Mouse (Mus musculus) spleen, postnatal 10 days (tissue): ENCODE results near the gene Gimap8.
"Not testable (repeated sequence)": the region's sequence is repeated elsewhere in the genome, so short reads cannot be mapped to it uniquely, and the experiment has no call there.

Experiments used
- DNase-seq, 2 experiments: peaks; one replicate each; pipeline ENCODE4 v3.0.0; 2021 to 2022; ENCODE audit warnings: low spot score in 2 of 2

The Gimap8 gene

DNA sequence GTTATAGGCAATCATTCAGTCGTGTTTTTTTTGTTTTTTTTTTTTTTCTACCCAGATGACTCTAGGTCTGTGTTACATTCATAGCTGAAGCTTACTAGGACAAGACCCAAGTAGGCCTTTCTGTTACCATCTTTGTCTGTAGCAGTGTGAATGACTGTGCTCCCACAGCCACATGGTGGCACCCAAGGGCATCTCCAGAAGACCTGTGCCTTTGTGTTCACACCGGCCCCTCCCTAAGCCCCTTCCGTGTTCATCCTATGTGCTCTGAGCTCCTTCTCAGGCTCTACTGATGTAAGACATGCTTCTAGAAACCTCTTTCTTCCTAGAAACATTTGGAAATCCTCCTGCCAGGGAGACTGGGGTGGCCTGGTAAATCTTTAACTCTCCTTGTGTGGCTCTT lies at the start of gene Gimap8:
TSS of gene Gimap8 (plus strand) at position 240 of the 400 bp plus-strand sequence.
- peak in 1 of 2 experiments; percentile 83 for DNase-seq

- no peak for DNase-seq
Observed at GRCm38 (mm10) chr6:48600594-48600993, 46.4 kb upstream of the Gimap8 start.

DNA sequence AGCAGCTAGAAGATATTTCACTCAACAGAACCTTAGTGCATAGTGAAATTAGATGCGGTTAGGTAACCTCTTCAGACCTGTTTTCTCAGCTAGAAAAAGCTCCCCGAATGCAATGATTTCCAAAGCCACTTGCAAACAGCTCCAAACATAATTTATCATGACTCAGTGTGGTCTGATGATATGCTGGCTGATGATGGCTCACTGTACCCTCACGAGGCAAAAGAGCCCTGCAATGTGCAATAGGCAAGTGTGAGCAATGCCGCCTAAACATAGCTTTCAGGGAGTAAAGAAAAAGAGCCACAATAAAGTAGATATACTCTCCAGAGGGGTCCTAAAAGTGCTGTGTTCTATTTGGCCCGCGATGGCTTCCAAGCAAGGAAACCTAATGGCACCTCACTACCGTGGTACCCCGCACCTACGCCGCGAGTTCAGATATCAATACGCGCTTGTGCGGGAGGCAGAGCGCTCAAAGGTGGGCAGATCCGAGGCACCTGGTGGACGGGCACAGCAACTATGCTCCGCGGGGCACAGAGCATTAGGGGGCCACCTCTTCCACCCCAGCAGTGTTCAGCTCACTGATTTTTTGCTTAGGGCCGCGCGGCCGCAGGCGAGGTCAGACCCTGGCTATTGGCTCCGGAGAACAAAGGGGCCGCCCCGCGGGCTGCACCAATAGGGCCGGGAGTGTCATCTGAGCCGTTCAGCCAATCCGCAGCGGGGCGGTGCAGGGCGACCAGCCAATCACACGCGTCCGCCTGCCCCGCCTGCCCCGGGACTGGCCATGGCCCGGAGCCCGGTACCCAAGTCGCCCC lies 45.6 kb upstream of the Gimap8 start, which contains the start of gene Zfp775:
TSS of gene Zfp775 (plus strand) at position 793 of the 809 bp plus-strand sequence.
- DNase-seq, result peak; percentile 81 to 92

- DNase-seq, result no peak
Observed at GRCm38 (mm10) chr6:48602080-48602741, 44.8 kb upstream of the Gimap8 start.

DNA sequence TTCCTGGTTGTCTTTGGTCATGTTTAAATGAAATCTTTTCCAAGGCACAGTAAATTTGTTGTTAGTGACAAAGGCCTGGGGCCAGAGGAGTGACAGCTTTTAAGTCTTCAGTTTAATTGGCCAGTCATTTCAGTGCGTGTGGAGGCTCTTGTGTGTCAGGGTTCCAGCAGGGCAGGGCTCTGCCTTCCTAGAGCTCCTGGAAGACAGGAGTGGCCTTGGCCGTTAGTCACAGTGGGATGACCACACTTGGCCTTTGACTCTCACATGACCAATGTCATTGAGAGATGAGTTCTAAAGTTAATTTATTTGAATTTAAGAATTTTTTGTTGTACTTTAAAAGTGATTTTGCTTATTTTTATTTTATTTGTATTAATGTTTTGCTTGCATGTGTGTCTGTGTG lies 38.9 kb upstream of the Gimap8 start:
- no peak for DNase-seq

- no peak for DNase-seq
Observed at GRCm38 (mm10) chr6:48609512-48609911, 37.5 kb upstream of the Gimap8 start.

DNA sequence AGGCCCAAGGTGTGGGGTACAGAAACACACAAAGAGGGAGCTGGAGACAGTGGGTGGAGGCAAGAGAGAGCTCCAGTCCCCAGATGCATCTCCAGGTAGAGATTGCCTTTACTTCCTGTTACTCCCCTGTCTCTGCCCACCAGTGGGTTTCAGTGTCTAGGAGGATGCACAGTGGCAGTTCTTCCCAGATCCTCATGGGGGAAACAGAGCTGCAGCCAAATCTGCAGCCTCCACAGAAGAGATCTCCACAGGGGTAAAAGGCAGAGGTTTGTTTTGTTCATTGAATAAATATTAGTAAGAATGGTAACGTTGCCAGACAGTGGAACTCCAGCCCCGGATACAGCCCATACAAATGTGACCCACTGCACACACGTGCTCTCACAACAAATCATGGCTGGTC lies 36.4 kb upstream of the Gimap8 start:
- DNase-seq, result no peak

DNA sequence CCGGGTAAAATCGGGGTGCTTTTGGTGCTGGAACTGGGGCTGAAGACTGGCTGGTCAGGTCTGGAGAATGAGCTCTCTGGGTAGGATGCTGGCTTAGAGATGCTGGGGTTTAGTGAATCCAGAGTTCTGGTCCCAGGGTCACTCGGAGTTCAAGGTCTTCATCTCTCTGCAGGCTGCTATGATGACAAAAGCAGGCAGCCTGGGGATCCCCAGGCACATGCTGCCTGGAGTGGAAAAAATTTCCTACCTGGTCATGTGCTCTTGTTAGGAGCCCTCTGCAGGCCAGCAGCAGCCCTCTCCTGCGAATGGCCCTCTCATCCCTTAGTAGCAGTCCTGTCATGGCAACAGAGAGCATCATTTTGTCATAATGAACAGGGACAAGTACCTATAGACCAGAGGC lies 33.6 kb upstream of the Gimap8 start:
- no peak for DNase-seq

GRCm38 (mm10) chr6:48614756-48615155 lies 32.3 kb upstream of the Gimap8 start:
- no peak for DNase-seq

DNA sequence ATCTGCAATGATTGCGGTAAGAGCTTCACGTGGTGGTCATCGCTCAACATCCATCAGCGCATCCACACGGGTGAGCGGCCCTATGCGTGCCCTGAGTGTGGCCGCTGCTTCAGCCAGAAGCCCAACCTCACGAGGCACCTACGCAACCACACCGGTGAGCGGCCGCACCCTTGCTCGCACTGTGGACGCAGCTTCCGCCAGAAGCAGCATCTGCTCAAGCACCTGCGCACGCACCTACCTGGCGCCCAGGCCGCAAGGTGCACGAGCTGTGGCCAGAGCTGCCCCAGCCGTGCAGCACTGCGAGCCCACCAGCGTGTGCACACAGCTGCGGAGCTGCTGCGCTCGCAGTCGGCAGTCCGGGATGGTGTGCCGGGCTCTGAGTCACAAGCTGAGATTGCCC lies 27.0 kb upstream of the Gimap8 start:
- no peak for DNase-seq

DNA sequence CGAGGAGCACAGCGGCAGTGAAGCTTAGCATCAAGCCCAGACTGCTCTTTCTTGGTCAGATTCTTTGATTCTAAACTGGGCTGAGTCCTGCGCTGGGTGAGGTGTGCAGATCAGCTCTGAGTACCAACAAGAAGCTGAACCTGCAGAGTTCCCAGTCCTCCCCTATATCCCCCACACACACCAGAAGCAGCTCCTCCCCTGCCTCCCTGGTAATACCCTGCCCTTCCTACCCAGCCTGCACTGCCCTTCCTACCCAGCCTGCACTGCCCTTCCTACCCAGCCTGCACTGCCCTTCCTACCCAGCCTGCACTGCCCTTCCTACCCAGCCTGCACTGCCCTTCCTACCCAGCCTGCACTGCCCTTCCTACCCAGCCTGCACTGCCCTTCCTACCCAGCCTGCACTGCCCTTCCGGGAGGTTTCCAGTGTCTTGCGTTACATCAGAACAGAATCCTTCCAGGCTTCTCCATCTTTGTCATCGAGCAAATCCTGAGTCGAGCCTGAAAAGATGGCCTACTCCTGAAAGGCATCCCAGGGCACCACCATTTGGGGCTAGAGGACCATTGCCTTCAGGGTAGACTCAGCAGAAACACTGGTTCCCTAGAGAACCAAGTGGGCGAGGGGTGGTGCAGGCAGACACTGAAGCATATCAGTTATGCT lies 24.7 kb upstream of the Gimap8 start:
- DNase-seq, result not testable (repeated sequence)

- DNase-seq, result no peak
Observed at GRCm38 (mm10) chr6:48623460-48623859, 23.6 kb upstream of the Gimap8 start.

DNA sequence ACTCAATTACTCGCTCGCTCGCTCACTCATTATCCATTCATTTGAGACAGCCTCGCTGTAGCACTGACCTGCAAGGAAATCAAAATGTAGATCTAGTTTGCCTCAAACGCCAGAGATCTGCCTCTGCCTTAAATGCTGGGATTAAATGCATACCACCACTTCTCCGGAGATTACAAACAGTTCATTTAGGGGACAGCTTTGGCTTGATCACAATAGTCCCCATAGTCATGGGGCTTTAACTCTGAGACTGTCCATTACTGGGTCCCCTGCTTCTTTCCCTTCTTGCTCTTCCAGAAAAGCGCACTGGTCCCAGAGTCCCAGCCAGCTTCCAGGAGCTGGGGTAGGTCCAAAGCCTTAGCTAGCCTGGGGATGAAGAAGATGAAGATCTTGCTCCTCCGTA lies 20.6 kb upstream of the Gimap8 start, which contains the start of gene AI854703:
TSS of gene AI854703 (plus strand) at position 301 of the 400 bp plus-strand sequence.
- no peak for DNase-seq

DNA sequence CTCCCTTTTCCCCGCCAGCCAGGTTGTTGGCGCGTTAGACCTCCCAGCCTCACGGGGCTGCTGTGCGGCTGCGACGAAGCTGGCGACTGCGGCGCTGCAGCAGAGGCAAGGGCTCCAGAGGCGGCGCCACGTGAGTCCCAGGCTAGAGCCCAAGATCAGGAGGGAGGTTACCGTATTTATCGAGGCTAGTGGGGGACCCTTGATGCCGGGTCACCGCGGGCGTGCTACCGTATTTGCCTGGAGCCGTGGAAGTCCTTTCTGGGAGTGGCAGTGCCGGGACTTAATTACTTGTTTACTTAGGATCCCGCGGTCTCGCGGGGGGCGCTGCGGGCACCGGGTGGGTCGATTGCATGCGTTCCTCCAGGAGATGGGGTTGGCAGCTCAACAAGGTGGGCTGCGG lies 20.1 kb upstream of the Gimap8 start:
- peak in 1 of 2 experiments; percentile 31 for DNase-seq

DNA sequence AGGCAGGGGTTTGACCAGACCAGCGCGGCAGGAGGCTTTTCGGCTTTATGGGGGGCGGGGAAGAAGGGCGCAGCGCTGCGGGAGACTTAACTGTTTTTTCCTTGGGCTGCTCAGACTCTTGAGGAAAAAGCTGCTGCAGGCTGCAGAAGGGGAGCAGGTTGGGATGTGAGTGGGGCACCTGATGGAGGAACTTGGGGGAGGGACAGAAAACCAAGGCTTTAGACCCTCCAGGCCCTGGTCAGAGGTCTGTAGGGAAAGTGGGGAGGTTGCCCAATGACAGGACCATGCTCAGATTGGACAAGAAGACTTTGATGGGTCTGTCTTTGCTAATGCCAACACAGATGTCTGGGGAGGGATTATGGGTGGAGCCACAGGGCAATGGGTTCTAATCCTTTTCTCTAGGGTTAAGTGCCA lies 19.5 kb upstream of the Gimap8 start:
- no peak for DNase-seq

DNA sequence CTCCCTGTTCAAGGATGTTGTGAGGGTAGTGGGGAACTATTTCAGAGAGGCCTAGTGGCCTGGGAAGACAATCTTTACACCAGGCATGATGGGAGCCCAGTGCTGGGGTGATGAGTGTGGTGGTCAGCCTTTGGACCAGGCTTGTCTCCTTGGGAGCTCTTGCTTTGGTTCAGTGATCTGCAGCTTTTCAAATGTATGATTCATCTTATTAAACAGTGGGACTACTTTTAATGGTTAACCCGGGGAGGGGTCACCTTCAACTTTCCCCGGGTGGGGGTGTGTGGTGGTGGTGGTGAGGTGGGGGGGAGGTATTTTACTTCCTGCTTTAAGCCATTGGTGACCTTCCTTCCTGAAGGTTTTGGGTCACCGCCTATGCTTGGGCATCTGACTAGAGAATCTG lies 18.7 kb upstream of the Gimap8 start:
- no peak for DNase-seq

DNA sequence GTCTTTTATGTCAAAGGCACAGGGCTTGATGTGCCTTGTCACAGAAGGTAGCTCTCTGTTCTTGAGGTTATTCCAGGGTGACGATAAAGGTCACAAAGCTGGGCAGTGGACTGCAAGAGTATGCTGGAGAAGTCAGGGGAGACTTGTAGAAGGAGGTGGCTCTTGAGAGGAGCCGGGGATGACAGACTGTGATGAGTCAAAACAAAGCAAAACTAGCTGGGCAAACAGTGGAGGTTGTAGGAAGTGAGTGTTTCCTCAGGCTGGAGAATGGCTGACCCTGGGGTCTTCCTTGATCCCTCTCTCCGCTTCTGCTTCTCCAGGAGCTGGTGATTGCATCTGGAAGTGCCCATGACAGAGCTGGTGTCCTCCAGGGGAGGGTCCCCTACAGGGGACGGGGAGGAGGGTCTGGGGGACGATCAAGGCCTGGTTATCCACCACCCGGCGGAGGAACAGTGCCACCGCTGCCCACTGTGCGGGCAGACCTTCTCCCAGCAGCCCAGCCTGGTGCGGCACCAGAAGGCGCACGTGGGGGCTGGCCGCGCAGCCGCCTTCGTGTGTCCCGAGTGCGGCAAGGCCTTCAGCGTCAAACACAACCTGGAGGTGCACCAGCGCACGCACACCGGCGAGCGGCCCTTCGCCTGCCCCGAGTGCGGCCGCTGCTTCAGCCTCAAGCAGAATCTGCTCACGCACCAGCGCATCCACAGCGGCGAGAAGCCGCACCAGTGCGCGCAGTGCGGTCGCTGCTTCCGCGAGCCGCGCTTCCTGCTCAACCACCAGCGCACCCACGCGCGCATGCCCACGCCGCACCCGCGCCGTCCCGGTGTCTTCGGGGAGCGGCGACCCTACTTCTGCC lies 18.0 kb upstream of the Gimap8 start:
- peak in 1 of 2 experiments; percentile 39 for DNase-seq

- no peak for DNase-seq
Observed at GRCm38 (mm10) chr6:48629661-48630034, 17.4 kb upstream of the Gimap8 start.

GRCm38 (mm10) chr6:48630831-48631230 lies 16.2 kb upstream of the Gimap8 start:
- no peak for DNase-seq

DNA sequence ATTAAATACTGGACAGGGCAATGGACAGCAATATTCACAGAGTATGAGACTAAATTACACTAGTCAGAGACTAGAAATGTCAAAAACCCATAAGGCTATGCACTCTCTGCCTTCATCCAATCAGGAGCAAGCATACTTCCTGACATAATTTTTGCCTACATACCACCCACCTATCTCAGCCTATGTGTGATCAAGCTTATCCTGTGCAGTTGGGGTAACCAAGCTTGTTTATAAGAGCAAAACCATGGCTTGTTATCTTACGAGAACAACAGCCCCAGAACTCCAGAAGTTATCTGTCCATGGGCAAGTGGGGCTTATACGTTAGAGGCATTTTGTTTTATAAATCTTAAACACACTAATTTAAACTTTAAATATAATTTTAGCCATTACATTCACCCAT lies 11.9 kb upstream of the Gimap8 start:
- no peak for DNase-seq

GRCm38 (mm10) chr6:48636515-48636914 lies 10.5 kb upstream of the Gimap8 start:
- DNase-seq, result no peak
